Mouse (Mus musculus) activated CD4-positive, CD25-positive, alpha-beta regulatory T cell, adult 4 months (primary cell): ENCODE data around the gene Slc16a13. TPM values are rescaled to one million over a fixed set of nuclear protein-coding genes. Genes with fewer than 3 reads are reported as not detected.
A peak's percentile ranks its signal among the peaks of the same experiment; 100 is the strongest.

Experiments
- ATAC-seq: one replicate; pipeline ENCODE4 v1.8.0; 2017
- polyA plus RNA-seq, 2 experiments: library from polyadenylated mRNA; unstranded; fragments of 100-300 nt; shearing (Covaris generic); gene quantifications; one replicate each; pipeline ENCODE4 v1.2.1; 2017

Slc16a13 gene
- 1 to 10 TPM; 2.6 to 4.1 TPM for polyA plus RNA-seq

DNA sequence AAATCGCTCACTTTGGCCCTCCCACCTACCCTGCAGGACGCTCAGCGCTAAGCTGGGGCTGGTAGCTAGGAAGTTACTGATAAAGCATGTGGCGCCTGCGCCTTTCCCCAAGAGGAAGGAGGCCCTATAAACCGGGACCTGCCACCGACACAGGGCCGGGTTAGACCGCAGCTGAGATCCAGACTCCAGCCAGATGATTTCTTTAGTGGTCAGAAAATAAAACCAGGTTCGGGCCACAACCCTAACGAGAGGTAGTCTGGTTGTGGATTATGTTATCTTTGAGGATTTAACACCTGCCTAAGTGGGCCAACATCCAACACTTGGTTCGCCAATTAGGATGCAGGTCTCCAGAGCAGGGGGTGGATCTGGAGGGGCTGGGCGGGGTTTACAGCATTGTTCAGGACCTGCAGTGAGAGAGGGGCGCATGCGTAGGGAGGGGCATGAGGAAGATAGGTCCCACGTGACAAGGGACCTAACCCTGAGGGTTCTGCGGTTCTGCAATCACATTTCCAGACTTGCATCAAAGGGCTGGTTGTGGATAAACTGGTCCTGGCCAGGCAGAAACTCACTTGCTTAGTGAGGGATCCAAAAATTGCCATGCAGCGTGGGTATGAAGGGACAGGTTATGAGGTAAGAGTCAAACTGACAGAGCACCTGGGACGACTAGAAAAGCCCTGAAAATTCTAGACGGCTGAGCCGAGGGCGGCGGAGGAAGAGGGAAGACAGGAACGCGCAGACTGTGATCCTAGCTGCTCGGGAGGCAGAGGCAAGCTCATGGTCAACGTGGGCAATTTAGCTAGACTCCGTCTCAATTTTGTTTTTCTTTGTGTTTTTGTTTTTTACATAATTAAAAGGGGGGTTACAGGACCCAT, at the start of gene Slc16a13:
Gene Slc16a13 (minus strand): TSS at position 334 of the 872 bp plus-strand sequence.
- peak; percentile 87 for ATAC-seq

DNA sequence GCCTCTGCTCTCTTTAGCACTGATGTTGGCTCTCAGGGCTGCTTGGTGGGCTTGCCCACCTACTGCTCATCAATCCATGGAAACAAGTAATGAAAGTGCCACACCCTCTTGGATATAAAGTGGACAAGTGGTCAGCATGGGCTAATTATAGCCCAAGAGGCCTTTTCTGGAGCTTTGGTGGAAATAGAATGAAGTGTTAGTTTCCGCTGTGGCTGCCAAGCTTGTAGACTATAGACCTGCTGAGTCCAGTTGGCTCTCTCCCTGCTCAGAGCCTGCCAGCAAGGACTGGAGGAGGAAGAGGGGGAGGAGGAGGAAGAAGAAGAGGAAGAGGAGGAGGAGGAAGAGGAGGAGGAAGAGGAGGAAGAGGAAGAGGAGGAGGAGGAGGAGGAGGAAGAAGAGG, 45.5 kb upstream of the Slc16a13 start:
- no peak for ATAC-seq

GRCm38 (mm10) chr11:70265819-70266218, 45.0 kb upstream of the Slc16a13 start:
- no peak for ATAC-seq

DNA sequence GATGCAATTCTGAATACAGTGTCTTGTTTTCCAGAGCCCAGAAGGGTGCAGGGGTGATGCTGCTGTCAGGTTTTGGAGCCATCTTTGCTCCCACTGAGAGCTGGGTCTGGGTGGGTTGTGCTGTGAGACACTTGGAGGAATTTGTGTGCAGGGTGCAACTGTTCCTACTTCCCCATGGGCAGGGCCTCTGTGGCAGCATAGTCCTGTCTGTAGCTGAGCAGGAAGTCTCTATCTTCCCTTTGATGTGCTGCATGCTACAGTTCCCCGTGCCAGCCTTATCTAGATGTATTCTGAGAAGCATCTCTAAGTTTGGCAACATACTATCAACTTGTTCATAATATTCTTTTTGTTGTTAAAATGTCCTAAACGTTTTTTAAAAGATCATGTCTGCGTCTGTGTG, 44.4 kb upstream of the Slc16a13 start:
- ATAC-seq, result peak; percentile 71

- no peak for ATAC-seq
Measured at GRCm38 (mm10) chr11:70259035-70259434, 38.2 kb upstream of the Slc16a13 start.

GRCm38 (mm10) chr11:70254931-70255531, 34.2 kb upstream of the Slc16a13 start, which contains the start of gene Alox12:
TSS of gene Alox12 (minus strand) at chr11:70255353.
- no peak for ATAC-seq

GRCm38 (mm10) chr11:70254337-70254736, 33.5 kb upstream of the Slc16a13 start:
- ATAC-seq, result no peak

GRCm38 (mm10) chr11:70251853-70252252, 31.0 kb upstream of the Slc16a13 start:
- no peak for ATAC-seq

- no peak for ATAC-seq
Measured at GRCm38 (mm10) chr11:70250150-70250549, 29.3 kb upstream of the Slc16a13 start.

DNA sequence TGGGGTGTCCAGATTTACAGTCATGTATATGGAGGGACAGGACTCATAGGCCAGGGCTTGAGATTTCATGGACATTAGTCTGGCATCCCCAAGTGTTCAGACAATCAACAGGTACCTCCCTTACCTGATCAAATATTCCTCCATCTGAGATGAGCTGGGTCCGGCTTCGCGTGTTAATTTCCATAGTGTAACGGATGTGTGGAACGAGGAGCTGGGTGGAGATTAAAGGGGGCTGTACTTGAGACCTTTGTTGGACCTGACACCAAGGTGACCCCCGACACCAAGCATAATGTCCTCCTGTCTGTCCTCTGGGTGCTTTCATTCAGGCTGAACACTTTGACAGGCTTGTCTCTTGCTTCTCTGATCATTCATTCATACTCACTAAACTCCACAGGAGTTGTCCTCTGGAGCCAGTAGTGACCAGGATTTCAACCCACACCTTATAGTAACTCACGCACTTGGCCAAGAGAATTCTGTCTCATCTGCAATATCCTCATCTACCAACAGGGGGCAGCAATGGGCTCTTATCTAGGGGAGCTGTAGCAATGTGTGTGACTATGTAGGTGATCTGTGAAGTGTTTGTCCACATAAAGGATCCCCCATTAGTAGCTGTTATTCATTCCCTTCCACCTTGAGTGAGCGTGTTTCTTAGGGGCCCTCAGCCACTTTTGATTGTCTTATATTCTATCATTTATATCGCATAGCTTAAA, 26.4 kb upstream of the Slc16a13 start:
- ATAC-seq, result no peak

DNA sequence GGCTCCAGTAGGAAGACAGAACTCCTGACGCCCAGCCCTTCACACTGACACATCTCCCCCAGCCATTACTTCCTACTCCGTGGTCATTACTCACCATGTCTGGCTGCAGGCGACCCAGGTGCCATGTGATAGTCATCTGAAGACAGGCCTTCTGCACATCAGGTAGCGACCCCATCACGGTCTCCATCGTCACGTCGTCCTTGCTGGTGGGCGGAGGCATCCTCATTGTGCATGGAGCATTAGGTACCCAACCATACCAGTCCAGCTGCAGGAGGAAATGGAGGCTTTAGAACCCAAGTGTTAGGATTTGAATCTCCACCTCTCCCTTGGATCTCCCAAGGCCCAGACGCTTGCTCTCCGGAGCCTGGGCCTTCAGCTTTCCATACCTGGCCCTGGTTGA, 21.7 kb upstream of the Slc16a13 start:
- no peak for ATAC-seq

DNA sequence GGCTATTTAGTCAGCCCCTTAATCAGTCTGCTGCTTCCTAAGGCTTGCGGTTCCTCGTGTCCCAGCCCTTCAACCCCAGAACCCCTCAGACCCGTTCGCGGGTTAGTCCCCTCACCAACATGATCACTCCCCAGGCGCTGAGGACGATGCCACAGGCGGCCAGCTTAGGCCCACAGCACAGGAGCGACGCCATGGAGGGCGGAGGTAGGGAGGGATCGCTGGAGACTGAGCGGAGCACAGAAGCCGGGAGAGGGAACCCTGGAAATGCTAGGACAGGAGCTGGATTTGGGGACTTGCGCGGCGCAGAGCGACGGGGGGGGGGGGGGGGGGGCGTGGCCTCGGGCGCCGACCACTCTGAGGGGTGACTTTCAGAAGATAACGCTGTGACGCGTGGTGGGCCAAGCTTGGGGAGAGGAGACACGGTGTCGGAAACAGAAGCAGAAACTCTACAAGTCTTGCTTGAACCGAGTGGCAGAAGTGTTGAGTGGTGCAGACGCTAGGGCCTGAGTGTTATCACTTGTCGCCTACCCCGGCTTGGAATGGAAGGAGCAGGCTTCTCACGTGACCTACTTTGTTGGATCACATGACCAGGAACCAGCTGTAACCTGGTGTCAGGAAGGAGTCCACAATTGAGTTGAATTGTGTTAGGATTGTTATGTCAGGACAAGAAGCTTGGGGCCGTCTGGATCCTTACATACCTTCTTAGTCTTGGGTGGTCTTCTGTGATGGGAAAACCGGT, 18.8 kb upstream of the Slc16a13 start, which contains the start of the genes Gm21988 and Rnasek:
Gene Gm21988 (minus strand): TSS at position 290 of the 739 bp plus-strand sequence.
Gene Rnasek (minus strand): TSS at position 302 of the 739 bp plus-strand sequence.
- peak; percentile 45 for ATAC-seq

- no peak for ATAC-seq
Measured at GRCm38 (mm10) chr11:70238591-70239440, 18.0 kb upstream of the Slc16a13 start.

GRCm38 (mm10) chr11:70237457-70238167, 16.7 kb upstream of the Slc16a13 start, which contains the start of gene 0610010K14Rik:
TSS of gene 0610010K14Rik (minus strand) at chr11:70237914.
- peak; percentile 86 for ATAC-seq

GRCm38 (mm10) chr11:70236717-70237116, 15.9 kb upstream of the Slc16a13 start:
- no peak for ATAC-seq

DNA sequence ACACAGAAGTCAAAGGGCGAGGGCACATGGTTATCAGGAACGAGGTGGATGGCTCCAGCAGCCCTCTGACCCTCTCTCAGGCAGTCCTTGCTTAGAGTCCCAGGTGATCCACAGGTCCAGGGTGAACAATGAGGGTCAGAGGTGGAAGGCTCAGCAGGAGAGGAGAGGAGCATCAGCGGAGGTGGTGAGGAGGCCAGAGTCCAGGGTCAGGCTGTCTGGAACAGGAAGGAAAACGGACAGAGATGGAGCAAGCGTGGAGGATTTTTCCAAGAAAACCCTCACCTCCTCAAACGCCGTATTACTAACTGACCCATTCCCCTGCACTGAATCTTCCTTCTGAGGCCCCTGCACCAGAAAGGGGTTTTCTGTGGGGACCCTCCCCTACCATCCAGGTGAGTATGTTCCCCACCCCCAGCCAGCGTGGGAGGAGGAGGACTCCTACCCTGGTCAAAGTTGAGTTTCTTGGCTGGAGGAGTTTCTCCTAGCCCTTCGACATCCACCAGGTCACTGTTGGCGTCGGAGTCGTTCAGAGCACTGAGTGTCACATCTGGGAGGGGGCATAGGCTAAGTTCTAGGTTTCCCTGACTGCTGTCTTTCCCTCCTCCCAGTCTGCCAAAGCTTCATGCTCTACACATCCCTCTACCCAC, 14.5 kb upstream of the Slc16a13 start:
- ATAC-seq, result no peak

- ATAC-seq, result no peak
Measured at GRCm38 (mm10) chr11:70234497-70234896, 13.6 kb upstream of the Slc16a13 start.

- ATAC-seq, result no peak
Measured at GRCm38 (mm10) chr11:70234037-70234436, 13.2 kb upstream of the Slc16a13 start.

DNA sequence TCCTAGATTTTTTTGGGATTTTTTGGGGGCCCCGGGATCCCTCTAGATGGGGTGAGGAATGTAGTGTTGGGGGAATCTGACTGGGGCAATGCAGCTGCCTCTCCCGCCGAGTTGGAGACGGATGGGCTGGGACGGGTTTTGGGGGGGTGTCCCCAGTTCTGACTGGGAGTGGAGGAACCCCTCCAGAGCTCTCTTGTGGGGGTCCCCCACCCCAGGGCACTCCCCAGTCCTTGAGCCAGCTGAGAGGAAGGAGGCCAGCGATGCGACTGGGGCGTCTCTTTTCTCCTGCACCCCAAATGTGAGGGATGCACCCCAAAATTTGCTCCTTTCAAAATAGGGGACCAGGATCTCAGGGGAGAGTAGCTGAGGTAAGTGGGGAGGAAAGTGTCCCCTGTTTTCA, 12.2 kb upstream of the Slc16a13 start:
- no peak for ATAC-seq

DNA sequence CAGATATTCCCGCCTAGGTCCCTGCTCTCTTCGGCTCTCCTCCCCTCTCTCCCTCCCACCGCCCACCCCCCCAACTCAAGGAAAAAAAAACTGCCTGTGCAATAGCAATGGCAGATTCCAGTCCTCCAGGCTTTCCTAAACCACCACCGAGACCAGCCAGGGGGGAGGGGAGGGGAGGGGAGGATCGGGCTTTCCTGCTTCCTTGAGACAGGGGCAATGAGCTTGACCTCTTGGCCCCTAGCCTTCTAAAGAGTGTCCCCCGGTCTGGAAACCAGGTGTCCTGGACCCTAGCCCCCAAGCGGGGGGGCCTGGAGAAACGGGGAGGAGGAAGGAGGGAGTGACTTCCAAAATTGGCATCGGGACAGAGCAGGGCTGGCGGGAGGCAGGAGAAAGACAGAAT, 11.7 kb upstream of the Slc16a13 start:
- no peak for ATAC-seq
